Mouse (Mus musculus) heart, adult 2 months (tissue): Measurements from ENCODE around the gene Tnfrsf21.

Source experiments
- CTCF ChIP-seq: fragments of 200-600 bp; IDR thresholded peaks from 2 replicates; pipeline ENCODE4 v1.8.1; 2022; ENCODE audit warnings: antibody characterized with exemption, mild to moderate bottlenecking, moderate library complexity
- EP300 ChIP-seq: fragments of 200-500 bp; IDR thresholded peaks from 2 replicates; pipeline ENCODE4 v1.6.1; 2011; ENCODE audit warnings: low read depth, low read length, control low read depth; ENCODE audit not compliant: insufficient read depth
- POLR2A ChIP-seq: fragments of 200-500 bp; IDR thresholded peaks from 2 replicates; pipeline ENCODE4 v1.6.1; 2011; ENCODE audit warnings: mild to moderate bottlenecking, low read depth, low read length, control low read depth; ENCODE audit not compliant: insufficient read depth

GRCm38 (mm10) chr17:42991112-42991511 lies 25.2 kb upstream of the Tnfrsf21 start:
- TF ChIP-seq CTCF (no peak), POLR2A (no peak), EP300 (no peak)
